Mouse (Mus musculus) MEL (cell line): ENCODE measurements around the gene Pnldc1. TPM values are rescaled to one million over a fixed set of nuclear protein-coding genes. Genes with fewer than 3 reads are reported as not detected.
A peak's percentile ranks its signal among the peaks of the same experiment; 100 is the strongest.

ENCODE experiments used
- DNase-seq: peaks from one replicate; pipeline ENCODE4 v3.0.0; 2011; ENCODE audit warnings: low read depth, low spot score
- H3K27ac ChIP-seq: 2 replicates; pipeline ENCODE4 v1.5.1; 2012; ENCODE audit warnings: low read depth, mild to moderate bottlenecking, control low read depth, low read length, moderate library complexity; ENCODE audit not compliant: control insufficient read depth
- H3K27me3 ChIP-seq, 2 experiments: fragments of 150-350 bp in 1 of 2; sonication (generic) in 1 of 2; 2 replicates each; pipeline ENCODE4 v1.6.1; 2012; ENCODE audit warnings: low read length in 2 of 2, mild to moderate bottlenecking in 2 of 2, improper control_type of control experiment in 1 of 2, moderate library complexity in 1 of 2; ENCODE audit not compliant: insufficient read depth in 2 of 2, control insufficient read depth in 1 of 2
- H3K36me3 ChIP-seq, 2 experiments: 2 replicates each; pipeline ENCODE4 v1.6.1; 2012 to 2014; ENCODE audit warnings: low read length in 2 of 2, improper control_type of control experiment in 1 of 2, inconsistent platforms in 1 of 2, mild to moderate bottlenecking in 1 of 2; ENCODE audit not compliant: insufficient read depth in 2 of 2, control insufficient read depth in 1 of 2
- H3K4me1 ChIP-seq, 2 experiments: fragments of 150-350 bp in 1 of 2; sonication (generic) in 1 of 2; 2 replicates each; pipeline ENCODE4 v1.6.1; 2012; ENCODE audit warnings: low read length in 2 of 2, improper control_type of control experiment in 1 of 2, mild to moderate bottlenecking in 1 of 2; ENCODE audit not compliant: insufficient read depth in 2 of 2, control insufficient read depth in 1 of 2
- H3K4me3 ChIP-seq, 2 experiments: fragments of 150-350 bp in 1 of 2; sonication (generic) in 1 of 2; 2 replicates each; pipeline ENCODE4 v1.5.1; 2012; ENCODE audit warnings: low read depth in 2 of 2, low read length in 2 of 2, mild to moderate bottlenecking in 2 of 2, moderate library complexity in 2 of 2, control low read depth in 1 of 2, improper control_type of control experiment in 1 of 2; ENCODE audit not compliant: control insufficient read depth in 1 of 2, insufficient read depth in 1 of 2
- H3K79me2 ChIP-seq: 2 replicates; pipeline ENCODE4 v1.6.1; 2012; ENCODE audit warnings: mild to moderate bottlenecking, low read length, moderate library complexity; ENCODE audit not compliant: control insufficient read depth, poor library complexity, insufficient read depth
- H3K9ac ChIP-seq: 2 replicates; pipeline ENCODE4 v1.6.1; 2012; ENCODE audit warnings: low read depth, mild to moderate bottlenecking, control low read depth, low read length, moderate library complexity; ENCODE audit not compliant: control insufficient read depth, poor library complexity, severe bottlenecking
- H3K9me3 ChIP-seq: fragments of 150-350 bp; sonication (generic); replicated peaks from 2 replicates; pipeline ENCODE4 v1.6.1; 2012; ENCODE audit warnings: mild to moderate bottlenecking, low read length, improper control_type of control experiment, moderate library complexity; ENCODE audit not compliant: insufficient read depth
- BHLHE40 ChIP-seq: IDR thresholded peaks from 2 replicates; pipeline ENCODE4 v1.6.1; 2012; ENCODE audit warnings: low read depth, mild to moderate bottlenecking, inconsistent platforms, low read length, improper control_type of control experiment, borderline replicate concordance
- CHD1 ChIP-seq: IDR thresholded peaks from 2 replicates; pipeline ENCODE4 v1.6.1; 2012; ENCODE audit warnings: low read depth, mild to moderate bottlenecking, inconsistent platforms, low read length, improper control_type of control experiment
- CHD2 ChIP-seq: IDR thresholded peaks from 2 replicates; pipeline ENCODE4 v1.6.1; 2011; ENCODE audit warnings: low read length, improper control_type of control experiment
- CTCF ChIP-seq, 3 experiments: IDR thresholded peaks in 2 of 3; conservative IDR thresholded peaks in 1 of 3; 2 replicates each; pipeline ENCODE4 v1.5.1; 2011 to 2012; ENCODE audit warnings: low read length in 3 of 3, low read depth in 2 of 3, mild to moderate bottlenecking in 2 of 3, improper control_type of control experiment in 1 of 3, inconsistent platforms in 1 of 3, mixed read lengths in 1 of 3, moderate library complexity in 1 of 3; ENCODE audit not compliant: control insufficient read depth in 1 of 3, insufficient read depth in 1 of 3, poor library complexity in 1 of 3, severe bottlenecking in 1 of 3
- ELF1 ChIP-seq: IDR thresholded peaks from 2 replicates; pipeline ENCODE4 v1.6.1; 2014; ENCODE audit warnings: low read depth, mild to moderate bottlenecking, inconsistent platforms, low read length, improper control_type of control experiment, moderate library complexity
- EP300 ChIP-seq, 2 experiments: IDR thresholded peaks; 2 replicates each; pipeline ENCODE4 v1.6.1; 2011; ENCODE audit warnings: improper control_type of control experiment in 2 of 2, low read length in 2 of 2, low read depth in 1 of 2, mild to moderate bottlenecking in 1 of 2
- ETS1 ChIP-seq: IDR thresholded peaks from 2 replicates; pipeline ENCODE4 v1.6.1; 2012; ENCODE audit warnings: low read depth, mild to moderate bottlenecking, inconsistent platforms, low read length, improper control_type of control experiment, moderate library complexity
- GABPA ChIP-seq: IDR thresholded peaks from 2 replicates; pipeline ENCODE4 v1.6.1; 2012; ENCODE audit warnings: low read depth, mild to moderate bottlenecking, inconsistent platforms, low read length, improper control_type of control experiment, moderate library complexity
- GATA1 ChIP-seq: IDR thresholded peaks from 2 replicates; pipeline ENCODE4 v1.6.1; 2011; ENCODE audit warnings: low read depth, low read length, improper control_type of control experiment
- HCFC1 ChIP-seq: IDR thresholded peaks from 2 replicates; pipeline ENCODE4 v1.6.1; 2012; ENCODE audit warnings: low read depth, mild to moderate bottlenecking, inconsistent platforms, low read length, improper control_type of control experiment, moderate library complexity
- JUND ChIP-seq: IDR thresholded peaks from 2 replicates; pipeline ENCODE4 v1.6.1; 2011; ENCODE audit warnings: low read depth, mild to moderate bottlenecking, improper control_type of control experiment, low read length
- KAT2A ChIP-seq: conservative IDR thresholded peaks from 2 replicates; pipeline ENCODE4 v1.6.1; 2012; ENCODE audit warnings: low read depth, low read length, improper control_type of control experiment, inconsistent platforms
- MAFK ChIP-seq: IDR thresholded peaks from 2 replicates; pipeline ENCODE4 v1.6.1; 2011; ENCODE audit warnings: low read depth, mild to moderate bottlenecking, low read length, improper control_type of control experiment, borderline replicate concordance
- MAX ChIP-seq: IDR thresholded peaks from 2 replicates; pipeline ENCODE4 v1.6.1; 2011; ENCODE audit warnings: low read length, improper control_type of control experiment
- MAZ ChIP-seq: IDR thresholded peaks from 2 replicates; pipeline ENCODE4 v1.6.1; 2012; ENCODE audit warnings: low read depth, mild to moderate bottlenecking, inconsistent platforms, low read length, improper control_type of control experiment
- MEF2A ChIP-seq: IDR thresholded peaks from 2 replicates; pipeline ENCODE4 v1.6.1; 2014; ENCODE audit warnings: low read depth, mild to moderate bottlenecking, inconsistent platforms, low read length, improper control_type of control experiment; ENCODE audit not compliant: poor library complexity, insufficient replicate concordance, severe bottlenecking; ENCODE audit errors: extremely low read depth
- MXI1 ChIP-seq: IDR thresholded peaks from 2 replicates; pipeline ENCODE4 v1.6.1; 2011; ENCODE audit warnings: mild to moderate bottlenecking, low read depth, low read length, improper control_type of control experiment
- MYB ChIP-seq: IDR thresholded peaks from 2 replicates; pipeline ENCODE4 v1.6.1; 2011; ENCODE audit warnings: mild to moderate bottlenecking, low read depth, low read length, improper control_type of control experiment
- MYC ChIP-seq: IDR thresholded peaks from 2 replicates; pipeline ENCODE4 v1.6.1; 2011; ENCODE audit warnings: low read depth, mild to moderate bottlenecking, low read length, improper control_type of control experiment, moderate library complexity
- NELFE ChIP-seq: IDR thresholded peaks from 2 replicates; pipeline ENCODE4 v1.6.1; 2011; ENCODE audit warnings: low read depth, low read length, improper control_type of control experiment
- NRF1 ChIP-seq: IDR thresholded peaks from 2 replicates; pipeline ENCODE4 v1.6.1; 2014; ENCODE audit warnings: low read depth, mild to moderate bottlenecking, inconsistent platforms, low read length, improper control_type of control experiment, moderate library complexity; ENCODE audit not compliant: poor library complexity, insufficient read depth, severe bottlenecking
- POLR2AphosphoS2 ChIP-seq: IDR thresholded peaks from 2 replicates; pipeline ENCODE4 v1.6.1; 2011; ENCODE audit warnings: low read length, improper control_type of control experiment
- POLR2AphosphoS5 ChIP-seq: IDR thresholded peaks from 2 replicates; pipeline ENCODE4 v1.6.1; 2012; ENCODE audit warnings: low read depth, borderline replicate concordance, mild to moderate bottlenecking, inconsistent platforms, low read length, moderate library complexity, mixed read lengths
- RAD21 ChIP-seq: IDR thresholded peaks from 2 replicates; pipeline ENCODE4 v1.6.1; 2011; ENCODE audit warnings: mild to moderate bottlenecking, low read depth, low read length, improper control_type of control experiment
- RCOR1 ChIP-seq: IDR thresholded peaks from 2 replicates; pipeline ENCODE4 v1.6.1; 2012; ENCODE audit warnings: low read depth, mild to moderate bottlenecking, inconsistent platforms, low read length, improper control_type of control experiment
- SIN3A ChIP-seq: IDR thresholded peaks from 2 replicates; pipeline ENCODE4 v1.6.1; 2012; ENCODE audit warnings: low read length, improper control_type of control experiment, inconsistent platforms
- SMC3 ChIP-seq: IDR thresholded peaks from 2 replicates; pipeline ENCODE4 v1.6.1; 2011; ENCODE audit warnings: low read depth, low read length, improper control_type of control experiment
- TBP ChIP-seq: IDR thresholded peaks from 2 replicates; pipeline ENCODE4 v1.8.0; 2011; ENCODE audit warnings: low read depth, low read length, improper control_type of control experiment
- TCF12 ChIP-seq: IDR thresholded peaks from 2 replicates; pipeline ENCODE4 v1.6.1; 2014; ENCODE audit warnings: low read depth, mild to moderate bottlenecking, inconsistent platforms, low read length, improper control_type of control experiment, moderate library complexity
- UBTF ChIP-seq: IDR thresholded peaks from 2 replicates; pipeline ENCODE4 v1.6.1; 2012; ENCODE audit warnings: low read depth, mild to moderate bottlenecking, inconsistent platforms, low read length, improper control_type of control experiment, moderate library complexity, borderline replicate concordance; ENCODE audit not compliant: insufficient read depth
- USF2 ChIP-seq, 2 experiments: IDR thresholded peaks; 2 replicates each; pipeline ENCODE4 v1.6.1; 2011 to 2012; ENCODE audit warnings: improper control_type of control experiment in 2 of 2, low read length in 2 of 2, borderline replicate concordance in 1 of 2, inconsistent platforms in 1 of 2, low read depth in 1 of 2, mild to moderate bottlenecking in 1 of 2; ENCODE audit not compliant: insufficient read depth in 1 of 2
- ZC3H11A ChIP-seq: IDR thresholded peaks from 2 replicates; pipeline ENCODE4 v1.6.1; 2012; ENCODE audit warnings: low read depth, mild to moderate bottlenecking, inconsistent platforms, low read length, improper control_type of control experiment
- ZKSCAN1 ChIP-seq: IDR thresholded peaks from 2 replicates; pipeline ENCODE4 v1.6.1; 2012; ENCODE audit warnings: low read depth, mild to moderate bottlenecking, inconsistent platforms, low read length, improper control_type of control experiment, moderate library complexity
- ZMIZ1 ChIP-seq: IDR thresholded peaks from 2 replicates; pipeline ENCODE4 v1.6.1; 2012; ENCODE audit warnings: low read depth, mild to moderate bottlenecking, inconsistent platforms, low read length, improper control_type of control experiment, moderate library complexity
- ZNF384 ChIP-seq: IDR thresholded peaks from 2 replicates; pipeline ENCODE4 v1.6.1; 2012; ENCODE audit warnings: low read depth, mild to moderate bottlenecking, inconsistent platforms, low read length, improper control_type of control experiment
- polyA plus RNA-seq, 2 experiments: library from polyadenylated mRNA; stranded (reverse) in 1 of 2; unstranded in 1 of 2; fragments of >175 nt in 1 of 2; fragments of >200 nt in 1 of 2; gene quantifications; 2 replicates each; pipeline versions ENCODE4 v1.2.1 to v1.2.4; 2012; ENCODE audit warnings: low replicate concordance in 2 of 2, low read depth in 1 of 2; ENCODE audit not compliant: insufficient read length in 2 of 2, insufficient read depth in 1 of 2, missing spikeins in 1 of 2
- total RNA-seq: library from RNA; depleted of rRNA; stranded (reverse); fragments of 300-350 nt; gene quantifications from 2 replicates; pipeline ENCODE4 v1.2.3, GENCODE M21; 2012

Gene Pnldc1
- total and polyA plus RNA-seq, 3 experiments: 0.54 to 1.1 TPM; not detected in 1

DNA sequence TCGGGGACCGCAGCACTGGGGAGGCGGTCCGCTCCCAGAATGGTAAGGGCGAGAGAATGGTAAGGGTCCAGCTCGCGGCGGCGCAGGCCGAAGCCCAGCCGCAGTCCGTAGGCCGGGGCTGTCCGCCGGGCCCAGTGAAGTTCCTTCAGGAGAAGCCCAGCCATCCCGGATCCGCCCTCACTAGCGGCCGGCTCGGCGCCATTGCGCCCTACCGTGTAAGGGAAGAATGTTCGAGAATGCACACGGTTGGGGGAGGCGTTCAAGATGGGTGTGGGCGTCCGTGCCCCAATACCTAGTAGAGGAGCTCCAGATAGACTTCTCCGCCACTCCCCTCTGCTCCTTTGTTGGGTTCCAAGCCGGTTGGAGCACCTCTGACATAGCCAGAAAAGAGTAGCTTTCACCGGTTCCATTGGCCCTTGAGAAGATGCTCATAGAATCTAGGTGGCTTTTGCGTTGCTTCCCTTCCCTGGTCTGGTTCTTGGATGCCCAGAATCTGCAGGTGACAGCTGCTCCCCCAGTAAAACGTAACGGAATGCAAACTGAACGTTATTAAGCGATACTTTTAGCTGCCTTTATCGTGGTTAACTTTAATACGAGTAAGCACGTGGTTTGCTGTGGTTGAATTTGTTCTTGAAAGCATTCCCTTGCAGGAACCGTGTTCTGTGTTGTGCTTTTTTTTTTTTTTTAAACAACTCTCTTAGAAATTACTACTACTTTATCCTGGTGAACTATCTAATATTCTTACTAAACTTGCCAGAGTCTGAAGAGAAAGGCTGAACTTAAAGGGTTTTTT is 6.8 kb upstream of the Pnldc1 start:
- DNase-seq: peak; percentile 78
- Histone ChIP-seq H3K4me1 (peaks cover 0 to 6% of the 10 kb centered on the region in 2 experiments; a peak in 2 of 4 replicates), H3K9ac (peak overlapping the region; percentile 93), H3K9me3 (no peaks in the 10 kb centered on the region), H3K4me3 (peak overlapping the region; percentile 65 to 97), H3K27me3 (no peaks in the 10 kb centered on the region), H3K27ac (peak overlapping the region; percentile 92), H3K36me3 (peaks cover 38 to 44% of the 10 kb centered on the region in 2 experiments), H3K79me2 (peaks cover 41% of the 10 kb centered on the region)
- no peak for TF ChIP-seq ZNF384
- no peak; the same call in 1 of the 2 replicates for TF ChIP-seq TBP
- TF ChIP-seq MEF2A: no peak
- TF ChIP-seq MYC: peak; percentile 88
- TF ChIP-seq CHD2: no peak
- TF ChIP-seq HCFC1: no peak
- no peak for TF ChIP-seq RAD21
- no peak for TF ChIP-seq POLR2AphosphoS5
- no peak; the same call in 1 of the 2 replicates for TF ChIP-seq ZMIZ1
- no peak for TF ChIP-seq ZKSCAN1
- TF ChIP-seq MXI1: peak; percentile 92
- TF ChIP-seq UBTF: no peak
- peak; percentile 92 for TF ChIP-seq MAX
- TF ChIP-seq SIN3A: peak; percentile 21
- no peak for TF ChIP-seq NRF1
- TF ChIP-seq POLR2AphosphoS2: no peak; the same call in 1 of the 2 replicates
- TF ChIP-seq MAZ: no peak
- no peak for TF ChIP-seq BHLHE40
- TF ChIP-seq GABPA: no peak
- TF ChIP-seq TCF12: 0 out of 2 replicates have a peak, but pooled peaks have one; percentile 5
- no peak for TF ChIP-seq JUND
- TF ChIP-seq ETS1: no peak
- no peak for TF ChIP-seq ELF1
- TF ChIP-seq SMC3: no peak
- no peak for TF ChIP-seq USF2 (IDR thresholded peaks at IDR 0.05; ENCODE audit: borderline replicate concordance in 1 of 2, insufficient read depth in 1 of 2, low read depth in 1 of 2, low read length in 2 of 2)
- TF ChIP-seq MYB: 0 out of 2 replicates have a peak, but pooled peaks have one; percentile 33
- no peak for TF ChIP-seq GATA1
- no peak for TF ChIP-seq CTCF (IDR thresholded peaks at IDR 0.05 in 2 of 3, conservative IDR thresholded peaks at IDR 0.05 in 1 of 3; ENCODE audit: control insufficient read depth in 1 of 3, insufficient read depth in 1 of 3, low read depth in 2 of 3, low read length in 3 of 3, poor library complexity in 1 of 3, severe bottlenecking in 1 of 3)
- no peak for TF ChIP-seq KAT2A
- no peak for TF ChIP-seq ZC3H11A
- no peak for TF ChIP-seq RCOR1
- TF ChIP-seq EP300 (IDR thresholded peaks at IDR 0.05; ENCODE audit: low read depth in 1 of 2, low read length in 2 of 2): no peak
- TF ChIP-seq CHD1: peak; percentile 68; the same call in 1 of the 2 replicates
- no peak; the same call in 1 of the 2 replicates for TF ChIP-seq NELFE
- no peak for TF ChIP-seq MAFK
